Mouse (Mus musculus): ENCODE measurements around the gene Fam13a. TPM values are rescaled to one million over a fixed set of nuclear protein-coding genes. Genes with fewer than 3 reads are reported as not detected.

The Fam13a gene
- polyA plus RNA-seq, 1 experiment from 2014 or later = 6.2 TPM

DNA sequence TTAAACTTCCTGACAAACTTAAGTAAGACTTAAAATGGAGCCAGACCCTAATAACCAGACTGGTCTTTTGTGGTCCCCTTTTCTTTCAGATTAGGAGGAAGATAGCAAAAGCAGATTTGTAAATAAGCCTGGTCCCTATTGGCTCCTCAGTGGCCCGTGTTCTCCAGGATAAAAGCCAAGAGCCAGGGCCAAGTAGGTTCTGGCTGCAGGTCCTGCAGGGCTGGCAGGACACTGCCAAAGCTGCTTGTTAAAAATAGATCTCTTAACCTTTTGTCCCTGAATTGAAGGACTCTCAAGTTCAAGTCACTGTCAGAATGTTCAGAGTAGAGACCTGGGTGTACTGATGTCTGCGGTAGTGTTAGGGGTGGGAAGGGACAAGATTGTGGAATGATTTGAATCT is 96.5 kb downstream of the Fam13a start:
- no peaks in the 10 kb centered on the region for H3K9me3 ChIP-seq (replicated peaks)
- no peak overlapping the region for H3K4me2 ChIP-seq (replicated peaks)
- no peaks in the 10 kb centered on the region for H3K36me3 ChIP-seq
- ATAC-seq (ENCODE audit: low FRiP score) = no peak
- WGBS = 70% methylated on average over 2 of the region's 2 CpGs
- H3K27me3 ChIP-seq = no peaks in the 10 kb centered on the region
- H3K4me3 ChIP-seq = no peak overlapping the region
- H3K9ac ChIP-seq = no peak overlapping the region
- H3K27ac ChIP-seq = no peak overlapping the region
- peaks cover 9% of the 10 kb centered on the region for H3K4me1 ChIP-seq

GRCm38 (mm10) chr6:58922511-58922910 is 101.8 kb downstream of the Fam13a start:
- Histone ChIP-seq H3K4me2 (replicated peaks) (no peak overlapping the region), H3K9me3 (replicated peaks) (no peaks in the 10 kb centered on the region), H3K4me1 (no peaks in the 10 kb centered on the region), H3K36me3 (0 out of 2 replicates have a peak, but pooled peaks cover 4% of the 10 kb centered on the region), H3K9ac (no peak overlapping the region), H3K27ac (no peak overlapping the region), H3K4me3 (no peak overlapping the region), H3K27me3 (no peaks in the 10 kb centered on the region)
- no peak for ATAC-seq (ENCODE audit: low FRiP score)
- 89% methylated on average over 5 of the region's 5 CpGs for whole genome bisulfite sequencing

- no peak overlapping the region for H3K27ac ChIP-seq
- no peaks in the 10 kb centered on the region for H3K27me3 ChIP-seq
- H3K9me3 ChIP-seq (replicated peaks) = no peaks in the 10 kb centered on the region
- no peak overlapping the region for H3K9ac ChIP-seq
- no peak overlapping the region for H3K4me3 ChIP-seq
- 0 out of 2 replicates have a peak, but pooled peaks cover 4% of the 10 kb centered on the region for H3K36me3 ChIP-seq
- no peak overlapping the region for H3K4me2 ChIP-seq (replicated peaks)
- 0 out of 2 replicates have a peak, but pooled peaks have one; percentile 66 for ATAC-seq (ENCODE audit: low FRiP score)
- 48% methylated on average over 3 of the region's 3 CpGs for WGBS
- no peaks in the 10 kb centered on the region for H3K4me1 ChIP-seq
These were observed 102.7 kb downstream of the Fam13a start for GRCm38 (mm10) chr6:58921623-58922022.

DNA sequence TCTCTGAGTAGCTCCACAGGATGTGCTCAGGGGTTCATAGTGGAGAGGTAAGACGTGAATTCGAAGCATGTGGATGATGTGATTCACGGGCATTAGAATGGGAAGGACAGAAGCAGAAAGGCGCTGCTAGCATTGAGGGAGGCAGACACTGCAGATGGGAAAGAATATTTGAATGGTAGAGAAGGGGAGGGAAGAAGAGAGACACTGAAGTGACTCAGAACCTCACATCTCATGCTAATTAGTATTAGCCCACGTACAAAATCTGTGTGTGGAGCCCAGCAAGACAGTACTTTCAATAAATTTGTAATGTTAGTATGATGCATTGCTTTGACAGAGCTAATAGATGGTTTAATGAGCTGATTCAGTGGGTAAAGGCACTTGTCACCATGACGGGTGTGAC is 103.6 kb downstream of the Fam13a start:
- no peaks in the 10 kb centered on the region for H3K27me3 ChIP-seq
- no peak overlapping the region for H3K4me2 ChIP-seq (replicated peaks)
- 84% methylated on average over 6 of the region's 6 CpGs for WGBS

DNA sequence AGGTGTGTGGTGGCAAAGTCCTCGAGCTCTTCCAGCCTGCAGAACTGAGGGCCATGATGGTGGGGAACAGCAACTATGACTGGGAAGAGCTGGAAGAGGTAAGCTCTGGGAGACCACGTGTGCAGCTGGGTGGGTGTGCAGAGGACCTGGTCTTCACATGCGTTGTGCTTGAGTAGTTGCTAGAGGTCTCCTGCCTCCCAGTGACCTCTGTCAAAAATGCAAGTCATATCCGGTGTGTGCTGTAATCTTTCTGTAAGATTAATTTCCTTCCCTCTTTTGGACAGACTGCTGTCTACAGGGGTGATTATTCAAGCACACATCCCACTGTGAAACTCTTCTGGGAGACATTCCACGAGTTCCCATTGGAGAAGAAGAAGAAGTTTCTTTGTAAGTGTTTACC is 107.9 kb downstream of the Fam13a start:
- H3K27me3 ChIP-seq = no peaks in the 10 kb centered on the region
- H3K27ac ChIP-seq = no peak overlapping the region
- H3K9ac ChIP-seq = no peak overlapping the region
- no peaks in the 10 kb centered on the region for H3K9me3 ChIP-seq (replicated peaks)
- no peaks in the 10 kb centered on the region for H3K4me1 ChIP-seq
- H3K4me3 ChIP-seq = no peak overlapping the region
- WGBS = 75% methylated on average over 5 of the region's 5 CpGs
- H3K4me2 ChIP-seq (replicated peaks) = no peak overlapping the region
- ATAC-seq (ENCODE audit: low FRiP score) = no peak
- H3K36me3 ChIP-seq = peaks cover 4% of the 10 kb centered on the region; the same call in 1 of the 2 replicates

More for the DNA sequence above, 103.6 kb downstream of the Fam13a start:
- H3K4me1 ChIP-seq = no peaks in the 10 kb centered on the region
- H3K4me3 ChIP-seq = no peak overlapping the region
- no peaks in the 10 kb centered on the region for H3K9me3 ChIP-seq (replicated peaks)
- ATAC-seq (ENCODE audit: low FRiP score) = no peak
- no peak overlapping the region for H3K9ac ChIP-seq
- no peak overlapping the region for H3K27ac ChIP-seq
- H3K36me3 ChIP-seq = peaks cover 4% of the 10 kb centered on the region; the same call in 1 of the 2 replicates

- Histone ChIP-seq H3K4me1 (no peaks in the 10 kb centered on the region), H3K27me3 (no peaks in the 10 kb centered on the region), H3K4me3 (no peak overlapping the region), H3K36me3 (no peaks in the 10 kb centered on the region; the same call in 1 of the 2 replicates), H3K4me2 (replicated peaks) (no peak overlapping the region), H3K27ac (no peak overlapping the region), H3K9me3 (replicated peaks) (no peaks in the 10 kb centered on the region), H3K9ac (no peak overlapping the region)
- WGBS = 76% methylated on average over 5 of the region's 5 CpGs
- ATAC-seq (ENCODE audit: low FRiP score) = no peak
These were observed 110.4 kb downstream of the Fam13a start for GRCm38 (mm10) chr6:58913971-58914370.

DNA sequence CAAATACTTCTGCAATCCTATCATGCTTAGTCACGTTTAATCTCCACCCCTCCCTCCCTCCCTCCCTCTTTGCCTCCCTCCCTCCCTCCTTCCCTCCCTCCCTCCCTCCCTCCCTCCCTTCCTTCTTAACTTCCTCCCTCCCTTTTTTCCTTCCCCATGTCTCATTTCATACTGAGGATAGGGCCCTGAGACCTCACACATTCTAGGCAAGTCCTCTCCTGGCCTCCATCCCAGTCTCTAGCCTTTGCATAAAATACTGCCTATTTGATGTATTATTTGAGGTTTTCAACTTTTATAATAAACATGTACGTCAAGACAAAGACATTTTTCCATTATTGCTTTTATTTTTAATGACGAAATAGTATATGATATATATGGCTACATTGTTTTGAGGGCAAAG is 110.8 kb downstream of the Fam13a start:
- no peak for ATAC-seq (ENCODE audit: low FRiP score)
- H3K9me3 ChIP-seq (replicated peaks) = no peaks in the 10 kb centered on the region

GRCm38 (mm10) chr6:58912842-58913241 is 111.5 kb downstream of the Fam13a start:
- Histone ChIP-seq H3K9ac (no peak overlapping the region), H3K4me1 (no peaks in the 10 kb centered on the region)

More for the DNA sequence above, 110.8 kb downstream of the Fam13a start:
- WGBS = 91% methylated on average over 3 of the region's 3 CpGs
- no peaks in the 10 kb centered on the region for H3K4me1 ChIP-seq
- no peak overlapping the region for H3K4me2 ChIP-seq (replicated peaks)
- H3K36me3 ChIP-seq = no peaks in the 10 kb centered on the region; the same call in 1 of the 2 replicates
- no peak overlapping the region for H3K27ac ChIP-seq
- no peak overlapping the region for H3K9ac ChIP-seq
- no peak overlapping the region for H3K4me3 ChIP-seq
- no peaks in the 10 kb centered on the region for H3K27me3 ChIP-seq

DNA sequence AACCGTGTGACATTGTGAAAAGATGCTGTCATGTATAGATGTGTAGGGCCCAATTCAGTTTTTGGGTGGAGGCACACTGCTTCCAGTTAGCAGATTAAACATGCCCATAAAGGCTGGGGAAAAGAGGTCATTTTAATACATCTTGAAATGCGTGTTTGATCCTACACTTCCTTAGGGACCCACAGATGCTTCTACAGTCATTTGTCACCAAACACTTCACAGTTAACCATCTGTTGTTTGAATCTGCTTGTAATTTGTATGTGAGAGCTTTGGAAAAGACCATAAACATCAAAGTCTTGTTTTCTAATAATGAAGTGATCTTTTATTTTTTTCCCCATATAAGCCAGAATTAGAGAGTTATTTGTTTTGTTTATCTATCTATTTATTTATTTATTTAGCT is 116.6 kb downstream of the Fam13a start:
- WGBS = 67% methylated on average over 2 of the region's 2 CpGs
- H3K9me3 ChIP-seq (replicated peaks) = peaks cover 14% of the 10 kb centered on the region
- H3K27me3 ChIP-seq = no peaks in the 10 kb centered on the region
- no peak overlapping the region for H3K4me3 ChIP-seq
- H3K9ac ChIP-seq = no peak overlapping the region
- H3K27ac ChIP-seq = no peak overlapping the region; the same call in 1 of the 2 replicates
- H3K4me1 ChIP-seq = peaks cover 4% of the 10 kb centered on the region; the same call in 1 of the 2 replicates
- H3K36me3 ChIP-seq = peaks cover 2% of the 10 kb centered on the region; the same call in 1 of the 2 replicates
- ATAC-seq (ENCODE audit: low FRiP score) = no peak
- H3K4me2 ChIP-seq (replicated peaks) = no peak overlapping the region; the same call in 1 of the 2 replicates

More at GRCm38 (mm10) chr6:58912842-58913241, 111.5 kb downstream of the Fam13a start:
- Histone ChIP-seq H3K36me3 (no peaks in the 10 kb centered on the region; the same call in 1 of the 2 replicates), H3K4me2 (replicated peaks) (no peak overlapping the region), H3K27ac (no peak overlapping the region), H3K9me3 (replicated peaks) (no peaks in the 10 kb centered on the region), H3K4me3 (no peak overlapping the region), H3K27me3 (no peaks in the 10 kb centered on the region)
- 74% methylated on average over 5 of the region's 5 CpGs for WGBS
- no peak for ATAC-seq (ENCODE audit: low FRiP score)

DNA sequence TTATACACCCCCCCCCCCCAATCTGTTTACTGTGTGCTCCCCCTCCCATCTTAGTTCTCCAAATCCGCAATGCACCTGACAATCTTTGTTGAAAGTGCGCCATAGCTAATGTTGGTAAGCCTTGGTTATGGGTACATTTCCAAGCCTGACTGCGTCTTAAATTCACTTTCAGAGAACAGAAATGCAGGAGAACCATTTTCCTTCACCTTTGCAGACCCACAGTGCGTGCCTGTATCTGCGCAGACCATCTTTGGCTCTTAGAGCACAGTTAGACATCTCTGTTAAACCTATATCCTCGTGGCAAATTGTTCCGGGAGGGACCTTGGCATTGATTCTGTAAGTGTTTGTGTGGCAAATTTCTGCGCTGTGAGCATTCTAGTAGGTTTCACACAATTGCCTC is 117.0 kb downstream of the Fam13a start:
- peaks cover 2% of the 10 kb centered on the region; the same call in 1 of the 2 replicates for H3K36me3 ChIP-seq
- H3K4me2 ChIP-seq (replicated peaks) = peak overlapping the region; percentile 62
- peak; percentile 7; the same call in 1 of the 2 replicates for ATAC-seq (ENCODE audit: low FRiP score)
- peak overlapping the region; percentile 51 for H3K4me3 ChIP-seq
- H3K27ac ChIP-seq = peak overlapping the region; percentile 64; the same call in 1 of the 2 replicates
- peaks cover 4% of the 10 kb centered on the region; the same call in 1 of the 2 replicates for H3K4me1 ChIP-seq
- no peak overlapping the region for H3K9ac ChIP-seq
- H3K27me3 ChIP-seq = no peaks in the 10 kb centered on the region
- peaks cover 14% of the 10 kb centered on the region for H3K9me3 ChIP-seq (replicated peaks)
- WGBS = 81% methylated on average over 8 of the region's 8 CpGs

DNA sequence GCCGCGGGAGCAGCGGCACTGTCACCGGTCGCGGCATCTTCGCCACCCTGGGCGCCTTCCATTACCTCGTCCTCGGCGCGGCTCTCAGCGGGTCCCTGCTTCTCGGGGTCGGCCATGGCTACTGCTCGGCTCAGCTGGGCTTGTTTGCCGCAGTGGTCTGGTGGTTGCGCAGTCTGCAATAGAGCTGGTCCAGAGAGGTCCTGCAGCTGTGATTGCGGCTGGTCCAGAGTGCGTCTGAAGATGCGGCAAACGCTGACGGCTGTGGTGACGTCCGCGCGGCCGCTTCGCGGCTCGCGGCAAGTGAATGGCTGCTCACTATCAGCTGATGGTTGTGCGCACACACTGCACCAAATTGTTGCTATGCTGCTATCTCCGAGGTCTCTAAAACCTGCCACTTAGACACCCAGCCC is 117.5 kb downstream of the Fam13a start, which contains the start of gene Nap1l5:
Gene Nap1l5 (minus strand): TSS at position 225 of the 410 bp plus-strand sequence.
- peaks cover 2% of the 10 kb centered on the region; the same call in 1 of the 2 replicates for H3K36me3 ChIP-seq
- H3K4me1 ChIP-seq = peaks cover 4% of the 10 kb centered on the region; the same call in 1 of the 2 replicates
- H3K9ac ChIP-seq = peak within 1 kb of the TSS; percentile 57
- ATAC-seq (ENCODE audit: low FRiP score) = peak; percentile 91
- 68% methylated on average over 34 of the region's 34 CpGs for WGBS
- H3K9me3 ChIP-seq (replicated peaks) = peaks cover 14% of the 10 kb centered on the region
- H3K27me3 ChIP-seq = no peaks in the 10 kb centered on the region
- peak within 1 kb of the TSS; percentile 64; the same call in 1 of the 2 replicates for H3K27ac ChIP-seq
- H3K4me3 ChIP-seq = peak within 1 kb of the TSS; percentile 51
- peak within 1 kb of the TSS; percentile 62 for H3K4me2 ChIP-seq (replicated peaks)

DNA sequence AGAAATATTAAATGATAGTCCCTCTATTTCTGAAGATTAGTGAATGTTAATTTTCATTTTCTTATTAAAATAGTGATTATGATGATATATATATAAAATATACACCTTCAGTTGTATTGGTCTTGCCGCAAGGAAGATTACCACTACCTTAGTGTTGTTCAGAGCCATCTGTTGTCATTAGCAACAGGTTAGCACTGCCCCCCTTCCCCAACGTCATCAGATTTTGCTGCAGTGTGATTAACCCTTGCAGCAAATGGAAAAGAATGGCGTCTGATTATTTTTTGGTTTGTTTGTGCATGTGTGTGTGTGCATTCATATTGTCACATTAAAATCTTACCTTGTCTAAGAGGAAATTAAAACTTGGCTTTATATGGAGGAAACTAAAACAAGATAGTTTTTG is 119.8 kb downstream of the Fam13a start:
- Histone ChIP-seq H3K4me3 (no peak overlapping the region), H3K27me3 (no peaks in the 10 kb centered on the region)
- no peak for ATAC-seq (ENCODE audit: low FRiP score)

DNA sequence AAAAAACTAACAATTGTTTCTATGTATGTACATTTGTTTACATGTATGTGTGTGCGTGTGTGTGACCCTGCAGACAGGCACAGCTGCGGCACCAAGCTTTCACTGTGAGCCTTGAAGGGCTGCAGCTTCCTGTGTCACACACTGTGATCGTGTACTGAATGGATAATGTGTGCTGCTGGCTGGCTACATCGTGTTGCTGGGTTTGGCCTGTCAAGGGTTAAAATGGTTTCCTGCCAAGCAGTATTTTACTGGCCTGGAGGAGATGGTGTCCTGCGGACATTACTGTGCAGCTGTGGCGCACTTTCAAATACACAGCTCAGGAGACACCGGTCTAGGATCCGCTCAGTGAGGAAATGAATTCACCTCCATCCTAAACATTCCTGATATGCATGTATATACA is 121.2 kb downstream of the Fam13a start:
- WGBS = 27% methylated on average over 8 of the region's 8 CpGs
- H3K36me3 ChIP-seq = peaks cover 2% of the 10 kb centered on the region; the same call in 1 of the 2 replicates
- no peak overlapping the region for H3K4me3 ChIP-seq
- peaks cover 14% of the 10 kb centered on the region for H3K9me3 ChIP-seq (replicated peaks)
- no peak overlapping the region for H3K9ac ChIP-seq
- 0 out of 2 replicates have a peak overlapping the region, but pooled peaks have one; percentile 19 for H3K4me2 ChIP-seq (replicated peaks)
- peaks cover 4% of the 10 kb centered on the region; the same call in 1 of the 2 replicates for H3K4me1 ChIP-seq
- peak overlapping the region; percentile 58 for H3K27ac ChIP-seq
- H3K27me3 ChIP-seq = no peaks in the 10 kb centered on the region
- peak; percentile 92 for ATAC-seq (ENCODE audit: low FRiP score)

More for the DNA sequence above, 119.8 kb downstream of the Fam13a start:
- Histone ChIP-seq H3K9ac (no peak overlapping the region), H3K4me2 (replicated peaks) (no peak overlapping the region), H3K36me3 (peaks cover 2% of the 10 kb centered on the region; the same call in 1 of the 2 replicates), H3K4me1 (peaks cover 4% of the 10 kb centered on the region; the same call in 1 of the 2 replicates), H3K9me3 (replicated peaks) (peaks cover 14% of the 10 kb centered on the region), H3K27ac (no peak overlapping the region)
- 46% methylated on average over 3 of the region's 3 CpGs for WGBS
